Mouse (Mus musculus) neural tube, embryonic 14.5 days (tissue): ENCODE measurements at regions not wholly inside any gene's neighbourhood (a gene's known extent, or its start where the extent isn't known, plus 50 kb on each side); places are given as distances from the start of the nearest gene placed in this dataset.
"Not testable (repeated sequence)": the region's sequence is repeated elsewhere in the genome, so short reads cannot be mapped to it uniquely, and the experiment has no call there.

Experiments
- ATAC-seq: fragments of 200-750 bp; cut with Nextera tagmentation; 2 replicates; pipeline ENCODE4 v1.8.0; 2017; ENCODE audit warnings: low read depth, mild to moderate bottlenecking, moderate TSS enrichment, moderate library complexity
- H3K27ac ChIP-seq: fragments of 300-500 bp; sonication (generic); 2 replicates; pipeline ENCODE4 v1.5.1; 2014; ENCODE audit warnings: low read depth, mild to moderate bottlenecking, control low read depth, low read length, moderate library complexity, mixed read lengths
- H3K27me3 ChIP-seq: fragments of 300-500 bp; sonication (generic); 2 replicates; pipeline ENCODE4 v1.6.1; 2014; ENCODE audit warnings: low read length; ENCODE audit not compliant: control insufficient read depth, insufficient read depth
- H3K36me3 ChIP-seq: fragments of 300-500 bp; sonication (generic); 2 replicates; pipeline ENCODE4 v1.6.1; 2014; ENCODE audit warnings: low read length, mixed read lengths; ENCODE audit not compliant: control insufficient read depth, insufficient read depth
- H3K4me1 ChIP-seq: fragments of 300-500 bp; sonication (generic); 2 replicates; pipeline ENCODE4 v1.6.1; 2014; ENCODE audit warnings: low read length; ENCODE audit not compliant: control insufficient read depth, insufficient read depth
- H3K4me2 ChIP-seq: fragments of 300-500 bp; sonication (generic); 2 replicates; pipeline ENCODE4 v1.6.1; 2014; ENCODE audit warnings: mild to moderate bottlenecking, low read depth, low read length, control low read depth
- H3K4me3 ChIP-seq: fragments of 300-500 bp; sonication (generic); 2 replicates; pipeline ENCODE4 v1.5.1; 2014; ENCODE audit warnings: low read depth, low read length, control low read depth, mixed read lengths
- H3K9ac ChIP-seq: fragments of 300-500 bp; sonication (generic); replicated peaks from 2 replicates; pipeline ENCODE4 v1.6.1; 2014; ENCODE audit warnings: low read depth, mild to moderate bottlenecking, control low read depth, low read length, mixed read lengths
- H3K9me3 ChIP-seq: fragments of 300-500 bp; sonication (generic); 2 replicates; pipeline ENCODE4 v1.6.1; 2016; ENCODE audit warnings: low read length; ENCODE audit not compliant: control insufficient read depth
- WGBS: fragments of 180-500 bp; shearing (Covaris S2); extraction: QIAGEN DNeasy Blood & Tissue Kit; methylation state at CpG from one replicate; pipeline ENCODE4 v1.1.7; 2014; 5-methylcytosine and 5-hydroxymethylcytosine counted together

DNA sequence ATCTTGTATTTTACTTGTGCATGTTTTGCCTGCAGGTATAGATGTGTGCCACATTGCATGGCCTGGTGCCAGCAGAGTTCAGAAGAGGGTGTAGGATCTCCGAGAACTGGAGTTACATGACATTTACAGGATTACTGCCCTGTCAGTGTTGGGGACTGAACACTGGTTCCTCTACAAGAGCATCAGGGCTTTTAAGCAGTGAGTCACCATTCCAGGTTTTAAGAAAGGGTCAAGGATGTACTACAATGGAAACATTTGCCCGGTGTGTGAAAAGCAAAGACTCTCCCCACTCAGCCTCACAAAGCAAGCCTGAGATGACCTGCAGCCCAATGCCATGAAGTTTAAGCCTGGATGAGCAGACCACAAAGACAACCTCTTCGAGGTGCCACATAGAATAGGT is 137.0 kb downstream of the Srek1 start:
- no peaks in the 10 kb centered on the region for H3K9me3 ChIP-seq
- no peak overlapping the region for H3K4me3 ChIP-seq
- no peaks in the 10 kb centered on the region for H3K36me3 ChIP-seq
- ATAC-seq = no peak
- H3K4me2 ChIP-seq = no peak overlapping the region
- H3K27me3 ChIP-seq = no peaks in the 10 kb centered on the region
- WGBS = 87% methylated on average over 3 of the region's 3 CpGs
- no peak overlapping the region for H3K9ac ChIP-seq
- H3K27ac ChIP-seq = no peak overlapping the region
- no peaks in the 10 kb centered on the region for H3K4me1 ChIP-seq

DNA sequence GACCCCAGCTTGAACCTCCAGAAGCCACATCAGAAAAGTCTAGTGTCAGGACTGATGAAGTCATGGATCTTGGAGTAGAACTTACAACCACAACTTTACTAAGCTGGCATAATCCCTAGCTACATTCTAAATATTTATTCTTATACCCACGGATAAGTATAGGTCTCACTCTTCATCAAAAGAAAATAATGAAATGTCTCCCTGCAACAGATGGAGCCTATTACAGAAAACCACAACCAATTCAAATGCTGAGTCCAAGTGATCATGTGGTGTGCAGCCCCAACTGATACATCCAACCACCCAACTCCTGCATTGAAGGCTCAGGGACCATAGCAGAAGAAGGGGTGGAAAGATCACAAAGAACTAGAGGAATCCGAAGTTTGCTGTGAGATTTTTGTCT is 137.8 kb downstream of the Srek1 start:
- Histone ChIP-seq H3K9me3 (no peaks in the 10 kb centered on the region), H3K4me3 (no peak overlapping the region)
- WGBS = 89% methylated on average over 2 of the region's 2 CpGs

DNA sequence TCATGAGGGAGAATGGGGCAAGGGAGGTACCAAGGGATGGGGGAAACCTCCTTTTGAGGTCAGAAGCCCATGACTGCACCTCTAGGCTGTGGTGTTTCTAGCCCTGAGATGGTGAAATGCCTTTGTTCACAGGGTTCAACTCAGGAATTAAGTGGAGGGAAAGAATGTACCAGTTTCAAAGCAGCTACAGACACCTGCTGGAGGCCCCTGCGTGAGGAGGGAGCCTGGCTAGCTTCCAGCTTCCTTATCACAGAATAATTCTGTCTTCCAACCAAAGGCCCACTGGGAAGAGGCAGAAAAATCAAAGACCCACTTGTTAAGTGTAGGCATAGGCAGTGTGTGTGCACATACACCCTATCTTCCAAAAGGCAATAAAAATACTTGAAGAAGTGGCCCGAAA is 150.6 kb downstream of the Srek1 start:
- H3K4me3 ChIP-seq = no peak overlapping the region
- no peak overlapping the region for H3K27ac ChIP-seq
- no peaks in the 10 kb centered on the region for H3K36me3 ChIP-seq
- 89% methylated on average over 2 of the region's 2 CpGs for WGBS
- H3K4me1 ChIP-seq = no peaks in the 10 kb centered on the region
- H3K27me3 ChIP-seq = no peaks in the 10 kb centered on the region
- H3K4me2 ChIP-seq = no peak overlapping the region
- no peak for ATAC-seq
- H3K9ac ChIP-seq = no peak overlapping the region
- no peaks in the 10 kb centered on the region for H3K9me3 ChIP-seq

More for the DNA sequence above, 137.8 kb downstream of the Srek1 start:
- ATAC-seq = no peak
- Histone ChIP-seq H3K27ac (no peak overlapping the region), H3K4me1 (no peaks in the 10 kb centered on the region), H3K27me3 (no peaks in the 10 kb centered on the region), H3K4me2 (no peak overlapping the region), H3K9ac (no peak overlapping the region), H3K36me3 (no peaks in the 10 kb centered on the region)

DNA sequence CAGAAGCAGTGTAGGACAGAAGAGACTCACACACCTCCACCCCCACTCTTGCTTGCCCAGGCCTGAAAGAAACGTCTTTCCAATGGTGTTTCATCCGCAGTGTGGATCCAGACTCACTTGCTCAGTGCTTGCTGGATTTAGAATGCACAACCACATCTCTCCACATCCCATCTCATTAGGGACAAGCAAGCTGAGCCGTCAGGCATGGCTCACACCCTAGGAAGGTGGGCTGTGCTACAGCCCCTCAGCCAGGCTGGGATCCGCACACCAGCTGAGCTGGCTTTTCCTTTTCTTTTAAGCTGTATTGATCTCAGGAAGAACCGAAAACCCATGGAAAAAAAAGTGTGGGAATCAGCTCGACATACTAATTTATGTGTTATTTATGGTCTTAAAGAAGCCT is 151.1 kb downstream of the Srek1 start:
- ATAC-seq = no peak
- no peaks in the 10 kb centered on the region for H3K4me1 ChIP-seq
- no peak overlapping the region for H3K4me3 ChIP-seq
- WGBS = 73% methylated on average over 6 of the region's 6 CpGs
- H3K27me3 ChIP-seq = no peaks in the 10 kb centered on the region
- no peak overlapping the region for H3K4me2 ChIP-seq
- no peak overlapping the region for H3K9ac ChIP-seq
- H3K36me3 ChIP-seq = no peaks in the 10 kb centered on the region
- no peak overlapping the region for H3K27ac ChIP-seq
- H3K9me3 ChIP-seq = no peaks in the 10 kb centered on the region

DNA sequence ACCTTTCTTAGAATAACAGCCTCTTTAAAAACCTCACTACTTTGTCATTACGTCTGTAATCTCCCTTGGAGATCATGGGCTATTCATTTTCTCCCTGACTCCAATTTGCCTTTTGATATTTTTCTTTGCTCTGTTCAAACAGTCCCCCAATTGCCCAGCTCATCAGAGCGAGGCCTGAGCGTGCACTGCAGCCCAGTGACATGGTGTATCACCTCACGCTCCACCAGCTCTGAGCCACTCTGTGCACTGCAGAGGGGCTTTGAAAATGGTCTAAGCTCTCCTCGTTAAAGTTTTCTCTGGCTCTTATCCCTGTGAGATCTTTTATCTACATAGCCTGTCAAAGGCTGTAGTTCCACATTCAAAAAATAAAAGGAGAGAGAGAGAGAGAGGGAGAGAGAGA is 152.1 kb downstream of the Srek1 start:
- no peak for ATAC-seq
- 28% methylated on average over 5 of the region's 5 CpGs for WGBS
- Histone ChIP-seq H3K36me3 (no peaks in the 10 kb centered on the region), H3K27me3 (no peaks in the 10 kb centered on the region), H3K4me1 (no peaks in the 10 kb centered on the region), H3K27ac (no peak overlapping the region), H3K4me3 (no peak overlapping the region), H3K4me2 (no peak overlapping the region), H3K9ac (no peak overlapping the region), H3K9me3 (no peaks in the 10 kb centered on the region)

DNA sequence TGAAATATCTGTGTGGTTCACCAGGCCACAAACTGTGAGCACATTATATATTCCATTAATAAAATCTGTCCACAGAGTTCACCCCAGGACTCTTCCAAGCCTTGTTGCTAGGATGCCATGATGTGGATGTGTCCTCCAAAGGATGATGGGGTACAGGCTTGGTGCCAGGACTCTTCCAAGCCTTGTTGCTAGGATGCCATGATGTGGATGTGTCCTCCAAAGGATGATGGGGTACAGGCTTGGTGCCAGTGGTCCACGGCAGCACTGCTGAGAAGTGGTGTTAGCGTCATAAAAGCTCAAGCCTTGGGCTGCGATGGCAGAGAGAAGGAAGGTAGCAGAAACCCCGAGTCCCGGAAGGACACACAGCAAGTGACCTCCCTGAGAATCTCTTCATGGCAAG is 153.4 kb downstream of the Srek1 start:
- H3K27me3 ChIP-seq, H3K9me3 ChIP-seq, ATAC-seq, H3K27ac ChIP-seq, H3K4me1 ChIP-seq, H3K9ac ChIP-seq, H3K4me3 ChIP-seq, H3K4me2 ChIP-seq, H3K36me3 ChIP-seq: not testable (repeated sequence)
- 90% methylated on average over 5 of the region's 5 CpGs for WGBS

DNA sequence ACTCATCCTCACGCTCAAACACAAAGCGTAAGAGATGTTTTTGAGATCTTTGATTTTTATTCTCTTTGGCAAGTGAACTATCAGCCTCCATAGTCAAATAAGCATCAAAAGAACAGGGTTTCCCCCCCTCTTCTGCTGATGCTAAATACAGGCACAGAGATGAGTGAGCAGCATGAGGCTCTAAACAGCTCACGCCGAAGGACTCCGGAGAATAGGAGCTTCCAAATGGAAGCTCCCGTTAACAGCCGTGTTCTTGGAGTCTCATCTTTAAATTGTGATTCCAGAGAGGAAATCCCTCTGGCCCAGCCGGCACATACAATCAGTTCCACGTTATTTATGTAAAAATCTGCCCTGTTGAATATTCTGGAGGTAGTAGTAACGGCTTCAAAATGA is 161.1 kb downstream of the Srek1 start:
- no peak overlapping the region for H3K4me3 ChIP-seq
- WGBS = 71% methylated on average over 10 of the region's 10 CpGs
- no peak overlapping the region for H3K9ac ChIP-seq
- H3K36me3 ChIP-seq = no peaks in the 10 kb centered on the region
- H3K9me3 ChIP-seq = no peaks in the 10 kb centered on the region
- no peak overlapping the region for H3K27ac ChIP-seq
- H3K4me2 ChIP-seq = no peak overlapping the region
- no peaks in the 10 kb centered on the region for H3K4me1 ChIP-seq
- no peak for ATAC-seq
- H3K27me3 ChIP-seq = no peaks in the 10 kb centered on the region

DNA sequence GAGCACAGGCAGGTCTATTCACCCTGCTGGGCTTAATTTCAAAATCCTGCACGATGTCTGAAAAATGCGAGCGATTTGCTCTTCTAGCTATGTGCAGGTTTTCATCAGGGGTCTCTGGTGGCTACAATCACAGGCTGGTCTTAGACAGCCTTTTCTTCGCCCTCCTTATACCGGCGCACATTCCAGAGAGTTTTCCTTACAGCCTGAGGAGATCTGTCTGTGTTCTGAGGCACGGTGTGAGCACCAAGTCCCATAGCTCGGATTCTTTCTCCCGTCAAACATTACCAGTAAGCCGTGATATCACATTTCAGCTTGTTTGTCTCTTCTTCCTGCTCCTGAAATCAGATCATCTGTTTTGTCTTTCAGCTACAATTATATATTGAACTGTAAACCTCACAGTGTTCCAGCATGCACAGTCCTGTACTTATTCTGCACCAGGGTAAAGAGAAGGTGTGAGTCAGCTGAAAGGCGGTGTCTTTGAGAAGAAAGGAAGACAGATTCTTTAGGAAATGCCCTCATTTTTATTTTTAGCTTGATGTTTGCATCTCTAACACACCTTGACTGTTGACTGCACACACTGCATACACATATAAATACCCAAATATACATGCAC is 161.6 kb downstream of the Srek1 start:
- Histone ChIP-seq H3K36me3 (no peaks in the 10 kb centered on the region), H3K4me2 (no peak overlapping the region), H3K4me1 (no peaks in the 10 kb centered on the region), H3K27me3 (no peaks in the 10 kb centered on the region), H3K4me3 (no peak overlapping the region), H3K9ac (no peak overlapping the region), H3K27ac (no peak overlapping the region), H3K9me3 (no peaks in the 10 kb centered on the region)
- ATAC-seq = no peak
- 75% methylated on average over 11 of the region's 11 CpGs for WGBS

DNA sequence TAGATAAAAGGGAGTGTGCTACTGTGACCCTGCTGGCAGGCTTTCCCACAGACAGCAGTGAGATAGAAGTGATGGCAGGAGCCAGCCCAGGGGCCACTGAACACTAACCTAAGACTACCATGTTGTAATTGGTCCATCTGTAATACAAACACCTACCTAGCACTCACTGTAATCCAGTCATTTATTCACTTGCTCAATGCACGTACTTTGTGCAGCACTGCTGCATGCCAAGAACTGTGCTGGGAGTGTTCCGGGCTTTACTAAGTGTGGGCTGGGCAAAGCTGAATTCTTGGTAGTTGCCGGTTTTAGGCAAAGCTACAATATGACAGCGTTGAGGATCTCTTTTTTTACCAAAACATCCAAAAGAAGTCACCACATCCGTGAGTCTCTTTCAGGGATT is 172.1 kb downstream of the Srek1 start:
- H3K9me3 ChIP-seq = no peaks in the 10 kb centered on the region
- no peak overlapping the region for H3K27ac ChIP-seq
- 95% methylated on average over 5 of the region's 5 CpGs for WGBS
- H3K4me3 ChIP-seq = no peak overlapping the region
- H3K4me2 ChIP-seq = no peak overlapping the region
- no peak overlapping the region for H3K9ac ChIP-seq
- no peak for ATAC-seq
- no peaks in the 10 kb centered on the region for H3K36me3 ChIP-seq
- H3K27me3 ChIP-seq = no peaks in the 10 kb centered on the region
- no peaks in the 10 kb centered on the region for H3K4me1 ChIP-seq

DNA sequence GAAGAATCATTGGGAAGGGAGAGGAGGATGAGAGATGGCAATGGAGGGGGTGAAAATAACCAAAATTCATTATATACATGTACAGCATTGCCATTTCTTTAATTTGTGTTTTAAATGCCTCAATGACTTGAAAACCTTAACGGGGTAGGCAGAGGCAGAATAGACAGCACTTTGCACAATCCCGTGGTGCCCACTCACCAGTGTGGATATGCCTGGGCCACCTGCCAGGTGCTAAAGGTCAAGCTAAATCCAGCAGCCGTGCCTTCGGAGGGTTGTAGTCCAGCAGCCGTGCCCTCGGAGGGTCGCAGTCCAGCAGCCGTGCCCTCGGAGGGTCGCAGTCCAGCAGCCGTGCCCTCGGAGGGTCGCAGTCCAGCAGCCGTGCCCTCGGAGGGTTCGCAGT is 182.0 kb downstream of the Srek1 start:
- no peaks in the 10 kb centered on the region for H3K36me3 ChIP-seq
- no peak overlapping the region for H3K4me3 ChIP-seq
- no peak overlapping the region for H3K9ac ChIP-seq
- H3K27me3 ChIP-seq = no peaks in the 10 kb centered on the region
- H3K27ac ChIP-seq = no peak overlapping the region
- no peaks in the 10 kb centered on the region for H3K9me3 ChIP-seq
- no peak for ATAC-seq
- H3K4me1 ChIP-seq = no peaks in the 10 kb centered on the region
- 93% methylated on average over 16 of the region's 16 CpGs for WGBS
- no peak overlapping the region for H3K4me2 ChIP-seq
